Mouse (Mus musculus) adrenal gland, postnatal 14 days (tissue): ENCODE results near the gene Gm6164. TPM values are rescaled to one million over a fixed set of nuclear protein-coding genes. Genes with fewer than 3 reads are reported as not detected.
"Not testable (repeated sequence)": the region's sequence is repeated elsewhere in the genome, so short reads cannot be mapped to it uniquely, and the experiment has no call there.

Experiments
- DNase-seq: peaks from one replicate; pipeline ENCODE4 v3.0.0; 2021; ENCODE audit warnings: mixed read lengths
- long read RNA-seq, 2 experiments: library from polyadenylated mRNA; stranded (forward); transcript quantifications; one replicate each; pipeline ENCODE4 v2.0.0; 2021
- total RNA-seq: library from RNA; stranded (reverse); gene quantifications from 2 replicates; pipeline ENCODE4 v1.2.3, GENCODE M21; 2021

Gm6164 gene
- not detected in 2 replicates for total RNA-seq
- long read RNA-seq, experiment 1: 0 reads
- long read RNA-seq, experiment 2: 0 reads

GRCm38 (mm10) chr7:20205507-20205906, at the start of gene Gm6164:
Gm6164 (minus strand) TSS chr7:20205607.
- not testable (repeated sequence) for DNase-seq

GRCm38 (mm10) chr7:20233728-20234127, 28.3 kb upstream of the Gm6164 start, which contains the start of gene Gm4498:
Gm4498 (minus strand) TSS chr7:20233828.
- DNase-seq: not testable (repeated sequence)

GRCm38 (mm10) chr7:20193410-20193809, 12.0 kb downstream of the Gm6164 start, which contains the start of gene Vmn1r95:
Vmn1r95 (plus strand) TSS chr7:20193710.
- DNase-seq: not testable (repeated sequence)

GRCm38 (mm10) chr7:20168277-20168676, 37.1 kb downstream of the Gm6164 start, which contains the start of gene Vmn1r94:
Vmn1r94 (minus strand) TSS chr7:20168377.
- not testable (repeated sequence) for DNase-seq

Other genes starting within 250 kb of the Gm6164 start
- gene Ceacam20, start 240.2 kb downstream of the Gm6164 start, total RNA-seq: not detected in 2 replicates
- gene Nlrp9b, start 214.1 kb downstream of the Gm6164 start, total RNA-seq: not detected in 2 replicates
- gene Vmn1r91, start 105.9 kb downstream of the Gm6164 start, total RNA-seq: not detected in 2 replicates
- not detected in 2 replicates for gene Gm16442, start 83.0 kb downstream of the Gm6164 start, total RNA-seq
- not detected in 2 replicates for gene Vmn1r93, start 66.5 kb downstream of the Gm6164 start, total RNA-seq
- not detected in 2 replicates for gene Vmn1r94, start 37.2 kb downstream of the Gm6164 start, total RNA-seq
- gene Vmn1r95, start 11.9 kb downstream of the Gm6164 start, total RNA-seq: not detected in 2 replicates
- gene Gm4498, start 28.2 kb upstream of the Gm6164 start, total RNA-seq: not detected in 2 replicates
- not detected in 2 replicates for gene Gm5890, start 57.2 kb upstream of the Gm6164 start, total RNA-seq
- not detected in 2 replicates for gene Gm4133, start 128.5 kb upstream of the Gm6164 start, total RNA-seq
- not detected in 2 replicates for gene Gm5728, start 169.8 kb upstream of the Gm6164 start, total RNA-seq
- gene Vmn1r100, start 212.3 kb upstream of the Gm6164 start, total RNA-seq: not detected in 2 replicates
- not detected in 2 replicates for gene Vmn1r101, start 237.0 kb upstream of the Gm6164 start, total RNA-seq